Mouse (Mus musculus): ENCODE results near the gene Pold4. TPM values are rescaled to one million over a fixed set of nuclear protein-coding genes. Genes with fewer than 3 reads are reported as not detected.

The Pold4 gene
- polyA plus RNA-seq, 1 experiment from 2014 or later, result 12.6 TPM

GRCm38 (mm10) chr19:4264171-4264780 lies 32.6 kb downstream of the Pold4 start:
- no peak for ATAC-seq (ENCODE audit: insufficient number of reproducible peaks, low FRiP score, low TSS enrichment, low read depth)
- H3K27me3 ChIP-seq (ENCODE audit: control insufficient read depth, insufficient read depth, low read length), result peaks cover 19% of the 10 kb centered on the region
- 0 out of 2 replicates have a peak, but pooled peaks cover 6% of the 10 kb centered on the region for H3K4me1 ChIP-seq (ENCODE audit: control insufficient read depth, insufficient read depth, low read length)
- no peaks in the 10 kb centered on the region for H3K36me3 ChIP-seq (ENCODE audit: control insufficient read depth, insufficient read depth, low read length)
- no peaks in the 10 kb centered on the region for H3K9me3 ChIP-seq (ENCODE audit: control insufficient read depth, low read length)
- H3K4me2 ChIP-seq (ENCODE audit: low read depth, severe bottlenecking), result no peak overlapping the region
- no peak for DNase-seq (ENCODE audit: low spot score)
- H3K27ac ChIP-seq (replicated peaks; ENCODE audit: low read depth, low read length), result no peak overlapping the region
- H3K9ac ChIP-seq (ENCODE audit: low read length), result no peak overlapping the region
- WGBS, result 92% methylated on average over 6 of the region's 6 CpGs
- H3K4me3 ChIP-seq (ENCODE audit: low read depth, low read length), result no peak overlapping the region

- Histone ChIP-seq H3K27me3 (ENCODE audit: control insufficient read depth, insufficient read depth, low read length) (peaks cover 25% of the 10 kb centered on the region), H3K9ac (ENCODE audit: low read length) (no peak overlapping the region), H3K4me2 (ENCODE audit: low read depth, severe bottlenecking) (no peak overlapping the region), H3K4me3 (ENCODE audit: low read depth, low read length) (no peak overlapping the region), H3K36me3 (ENCODE audit: control insufficient read depth, insufficient read depth, low read length) (no peaks in the 10 kb centered on the region), H3K4me1 (ENCODE audit: control insufficient read depth, insufficient read depth, low read length) (0 out of 2 replicates have a peak, but pooled peaks cover 6% of the 10 kb centered on the region), H3K9me3 (ENCODE audit: control insufficient read depth, low read length) (no peaks in the 10 kb centered on the region), H3K27ac (replicated peaks; ENCODE audit: low read depth, low read length) (no peak overlapping the region)
- WGBS, result 63% methylated on average over 4 of the region's 4 CpGs
- DNase-seq (ENCODE audit: low spot score) (no peak), ATAC-seq (ENCODE audit: insufficient number of reproducible peaks, low FRiP score, low TSS enrichment, low read depth) (no peak)
Observed at GRCm38 (mm10) chr19:4265956-4266355, 34.3 kb downstream of the Pold4 start.

GRCm38 (mm10) chr19:4268566-4269361 lies 37.1 kb downstream of the Pold4 start, which contains the start of gene Ssh3:
TSS of gene Ssh3 (minus strand) at chr19:4269180.
- peak; percentile 67 for ATAC-seq (ENCODE audit: insufficient number of reproducible peaks, low FRiP score, low TSS enrichment, low read depth)
- peak within 1 kb of the TSS; percentile 69 for H3K4me2 ChIP-seq (ENCODE audit: low read depth, severe bottlenecking)
- no peak within 1 kb of the TSS for H3K27ac ChIP-seq (replicated peaks; ENCODE audit: low read depth, low read length)
- no peaks in the 10 kb centered on the region for H3K9me3 ChIP-seq (ENCODE audit: control insufficient read depth, low read length)
- 0 out of 2 replicates have a peak, but pooled peaks cover 6% of the 10 kb centered on the region for H3K4me1 ChIP-seq (ENCODE audit: control insufficient read depth, insufficient read depth, low read length)
- peak within 1 kb of the TSS; percentile 36 for H3K4me3 ChIP-seq (ENCODE audit: low read depth, low read length)
- H3K9ac ChIP-seq (ENCODE audit: low read length), result peak within 1 kb of the TSS; percentile 47
- no peaks in the 10 kb centered on the region for H3K36me3 ChIP-seq (ENCODE audit: control insufficient read depth, insufficient read depth, low read length)
- peak; percentile 53 for DNase-seq (ENCODE audit: low spot score)
- WGBS, result 5% methylated on average over 46 of the region's 46 CpGs
- peaks cover 25% of the 10 kb centered on the region for H3K27me3 ChIP-seq (ENCODE audit: control insufficient read depth, insufficient read depth, low read length)

- no peak for ATAC-seq (ENCODE audit: insufficient number of reproducible peaks, low FRiP score, low TSS enrichment, low read depth)
- DNase-seq (ENCODE audit: low spot score), result no peak
- Histone ChIP-seq H3K9me3 (ENCODE audit: control insufficient read depth, low read length) (no peaks in the 10 kb centered on the region), H3K4me3 (ENCODE audit: low read depth, low read length) (no peak overlapping the region), H3K36me3 (ENCODE audit: control insufficient read depth, insufficient read depth, low read length) (no peaks in the 10 kb centered on the region), H3K4me1 (ENCODE audit: control insufficient read depth, insufficient read depth, low read length) (0 out of 2 replicates have a peak, but pooled peaks cover 6% of the 10 kb centered on the region), H3K27me3 (ENCODE audit: control insufficient read depth, insufficient read depth, low read length) (peaks cover 25% of the 10 kb centered on the region), H3K4me2 (ENCODE audit: low read depth, severe bottlenecking) (no peak overlapping the region), H3K27ac (replicated peaks; ENCODE audit: low read depth, low read length) (no peak overlapping the region), H3K9ac (ENCODE audit: low read length) (no peak overlapping the region)
- 73% methylated on average over 6 of the region's 6 CpGs for WGBS
Observed at GRCm38 (mm10) chr19:4270187-4270586, 38.5 kb downstream of the Pold4 start.

GRCm38 (mm10) chr19:4270972-4271371 lies 39.3 kb downstream of the Pold4 start:
- H3K4me1 ChIP-seq (ENCODE audit: control insufficient read depth, insufficient read depth, low read length), result 0 out of 2 replicates have a peak, but pooled peaks cover 6% of the 10 kb centered on the region
- H3K36me3 ChIP-seq (ENCODE audit: control insufficient read depth, insufficient read depth, low read length), result no peaks in the 10 kb centered on the region
- DNase-seq (ENCODE audit: low spot score) (no peak), ATAC-seq (ENCODE audit: insufficient number of reproducible peaks, low FRiP score, low TSS enrichment, low read depth) (no peak)
- no peak overlapping the region for H3K4me3 ChIP-seq (ENCODE audit: low read depth, low read length)
- H3K9ac ChIP-seq (ENCODE audit: low read length), result no peak overlapping the region
- 89% methylated on average over 11 of the region's 11 CpGs for WGBS
- H3K27me3 ChIP-seq (ENCODE audit: control insufficient read depth, insufficient read depth, low read length), result peaks cover 25% of the 10 kb centered on the region
- no peak overlapping the region for H3K4me2 ChIP-seq (ENCODE audit: low read depth, severe bottlenecking)
- no peaks in the 10 kb centered on the region for H3K9me3 ChIP-seq (ENCODE audit: control insufficient read depth, low read length)
- H3K27ac ChIP-seq (replicated peaks; ENCODE audit: low read depth, low read length), result no peak overlapping the region

- WGBS, result 93% methylated on average over 1 of the region's 1 CpGs
- H3K9me3 ChIP-seq (ENCODE audit: control insufficient read depth, low read length), result no peaks in the 10 kb centered on the region
- H3K36me3 ChIP-seq (ENCODE audit: control insufficient read depth, insufficient read depth, low read length), result no peaks in the 10 kb centered on the region
- no peaks in the 10 kb centered on the region for H3K27me3 ChIP-seq (ENCODE audit: control insufficient read depth, insufficient read depth, low read length)
- no peak overlapping the region for H3K9ac ChIP-seq (ENCODE audit: low read length)
- peak; percentile 43 for DNase-seq (ENCODE audit: low spot score)
- H3K4me3 ChIP-seq (ENCODE audit: low read depth, low read length), result no peak overlapping the region
- H3K4me2 ChIP-seq (ENCODE audit: low read depth, severe bottlenecking), result no peak overlapping the region
- H3K27ac ChIP-seq (replicated peaks; ENCODE audit: low read depth, low read length), result no peak overlapping the region
- no peak for ATAC-seq (ENCODE audit: insufficient number of reproducible peaks, low FRiP score, low TSS enrichment, low read depth)
- H3K4me1 ChIP-seq (ENCODE audit: control insufficient read depth, insufficient read depth, low read length), result no peaks in the 10 kb centered on the region; the same call in 1 of the 2 replicates
Observed at GRCm38 (mm10) chr19:4279487-4279886, 47.8 kb downstream of the Pold4 start.

GRCm38 (mm10) chr19:4280425-4280824 lies 48.7 kb downstream of the Pold4 start:
- no peak overlapping the region for H3K27ac ChIP-seq (replicated peaks; ENCODE audit: low read depth, low read length)
- no peaks in the 10 kb centered on the region for H3K27me3 ChIP-seq (ENCODE audit: control insufficient read depth, insufficient read depth, low read length)
- DNase-seq (ENCODE audit: low spot score) (no peak), ATAC-seq (ENCODE audit: insufficient number of reproducible peaks, low FRiP score, low TSS enrichment, low read depth) (no peak)
- H3K9me3 ChIP-seq (ENCODE audit: control insufficient read depth, low read length), result no peaks in the 10 kb centered on the region
- WGBS, result 96% methylated on average over 9 of the region's 9 CpGs
- H3K4me1 ChIP-seq (ENCODE audit: control insufficient read depth, insufficient read depth, low read length), result no peaks in the 10 kb centered on the region; the same call in 1 of the 2 replicates
- H3K36me3 ChIP-seq (ENCODE audit: control insufficient read depth, insufficient read depth, low read length), result no peaks in the 10 kb centered on the region
- no peak overlapping the region for H3K9ac ChIP-seq (ENCODE audit: low read length)
- H3K4me2 ChIP-seq (ENCODE audit: low read depth, severe bottlenecking), result no peak overlapping the region
- H3K4me3 ChIP-seq (ENCODE audit: low read depth, low read length), result no peak overlapping the region

- ATAC-seq (ENCODE audit: insufficient number of reproducible peaks, low FRiP score, low TSS enrichment, low read depth), result peak; percentile 92
- peak within 1 kb of the TSS; percentile 61 for H3K9ac ChIP-seq (ENCODE audit: low read length)
- WGBS, result under 1% methylated on average over 48 of the region's 50 CpGs
- no peaks in the 10 kb centered on the region for H3K27me3 ChIP-seq (ENCODE audit: control insufficient read depth, insufficient read depth, low read length)
- peak; percentile 89 for DNase-seq (ENCODE audit: low spot score)
- peaks cover 18% of the 10 kb centered on the region; the same call in 1 of the 2 replicates for H3K36me3 ChIP-seq (ENCODE audit: control insufficient read depth, insufficient read depth, low read length)
- H3K4me1 ChIP-seq (ENCODE audit: control insufficient read depth, insufficient read depth, low read length), result no peaks in the 10 kb centered on the region; the same call in 1 of the 2 replicates
- H3K4me2 ChIP-seq (ENCODE audit: low read depth, severe bottlenecking), result peak within 1 kb of the TSS; percentile 71
- H3K27ac ChIP-seq (replicated peaks; ENCODE audit: low read depth, low read length), result no peak within 1 kb of the TSS
- peak within 1 kb of the TSS; percentile 56 for H3K4me3 ChIP-seq (ENCODE audit: low read depth, low read length)
- H3K9me3 ChIP-seq (ENCODE audit: control insufficient read depth, low read length), result no peaks in the 10 kb centered on the region
Observed at GRCm38 (mm10) chr19:4282898-4283553, 51.3 kb downstream of the Pold4 start, which contains the start of gene Ankrd13d. TSS of gene Ankrd13d (minus strand) at chr19:4283137.

Measured in limb, embryonic 11.5 days (tissue).